Mouse (Mus musculus) C2C12 (cell line): ENCODE measurements around the gene Copa.
A peak's percentile ranks its signal among the peaks of the same experiment; 100 is the strongest.

Experiments used
- CEBPB ChIP-seq: IDR thresholded peaks from one replicate; pipeline ENCODE4 v1.6.1; 2011; ENCODE audit warnings: low read depth, mild to moderate bottlenecking, control low read depth, moderate library complexity
- CTCF ChIP-seq: IDR thresholded peaks from one replicate; pipeline ENCODE4 v1.5.1; 2011; ENCODE audit not compliant: control insufficient read depth, insufficient read depth, insufficient read length
- FOSL1 ChIP-seq: IDR thresholded peaks from one replicate; pipeline ENCODE4 v1.8.0; 2011; ENCODE audit warnings: mild to moderate bottlenecking, low read length; ENCODE audit not compliant: poor library complexity, insufficient read depth, severe bottlenecking
- MAX ChIP-seq: IDR thresholded peaks from one replicate; pipeline ENCODE4 v1.6.1; 2011; ENCODE audit warnings: mild to moderate bottlenecking, control low read depth
- MYOD1 ChIP-seq: IDR thresholded peaks from one replicate; pipeline ENCODE4 v1.6.1; 2011; ENCODE audit warnings: low read depth; ENCODE audit not compliant: control insufficient read depth, insufficient read length
- MYOG ChIP-seq: IDR thresholded peaks from one replicate; pipeline ENCODE4 v1.6.1; 2011; ENCODE audit not compliant: control insufficient read depth, insufficient read length; ENCODE audit errors: extremely low read depth
- USF1 ChIP-seq: IDR thresholded peaks from one replicate; pipeline ENCODE4 v1.6.1; 2011; ENCODE audit warnings: low read depth, mild to moderate bottlenecking, control low read depth, moderate library complexity

DNA sequence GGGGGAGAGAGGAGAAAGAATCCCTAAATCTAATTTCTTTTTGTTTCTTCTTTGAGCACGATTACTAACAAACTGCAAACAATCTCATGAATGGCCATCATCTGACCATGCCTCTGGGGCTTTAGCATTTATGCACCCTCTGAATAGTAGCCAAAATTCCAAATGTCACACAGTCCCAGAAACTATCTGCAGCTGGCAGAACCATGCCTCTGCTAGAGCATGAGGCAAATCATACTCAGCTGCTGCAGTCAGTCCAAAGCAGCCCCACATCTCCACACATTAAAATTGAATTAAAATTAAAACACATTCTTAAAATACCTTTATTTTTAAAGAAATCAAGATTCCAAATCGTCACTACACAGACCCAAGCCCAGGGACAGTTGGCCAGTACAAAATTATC lies 57.8 kb downstream of the Copa start:
- TF ChIP-seq CTCF (no peak), USF1 (no peak), MYOD1 (peak; percentile 44), MAX (no peak), MYOG (no peak), FOSL1 (no peak), CEBPB (no peak)
